Mouse (Mus musculus) CH12.LX (cell line): ENCODE measurements at regions not wholly inside any gene's neighbourhood (a gene's known extent, or its start where the extent isn't known, plus 50 kb on each side); places are given as distances from the start of the nearest gene placed in this dataset.

Experiments used
- DNase-seq: peaks from one replicate; pipeline ENCODE4 v3.0.0-alpha.2; 2013; ENCODE audit errors: extremely low read depth
- H3K27ac ChIP-seq: 2 replicates; pipeline ENCODE4 v1.5.1; 2012; ENCODE audit warnings: low read depth, mild to moderate bottlenecking, control low read depth, moderate library complexity; ENCODE audit not compliant: insufficient read depth
- H3K27me3 ChIP-seq: replicated peaks from 2 replicates; pipeline ENCODE3; 2012; ENCODE audit warnings: inconsistent platforms
- H3K36me3 ChIP-seq, 2 experiments: replicated peaks in 1 of 2; 2 replicates each; pipeline versions ENCODE3 to v1.6.1; 2012; ENCODE audit warnings: inconsistent platforms in 1 of 2, low read length in 1 of 2, mild to moderate bottlenecking in 1 of 2, mixed read lengths in 1 of 2, moderate library complexity in 1 of 2; ENCODE audit not compliant: control insufficient read depth in 1 of 2, insufficient read depth in 1 of 2
- H3K4me1 ChIP-seq, 2 experiments: 2 replicates each; pipeline ENCODE4 v1.6.1; 2012; ENCODE audit warnings: inconsistent platforms in 1 of 2, moderate library complexity in 1 of 2; ENCODE audit not compliant: insufficient read depth in 2 of 2, control insufficient read depth in 1 of 2
- H3K4me2 ChIP-seq: 2 replicates; pipeline ENCODE4 v1.6.1; 2012; ENCODE audit warnings: low read depth, mild to moderate bottlenecking, control low read depth; ENCODE audit not compliant: poor library complexity, insufficient read depth, severe bottlenecking
- H3K4me3 ChIP-seq, 3 experiments: fragments of 150-350 bp in 1 of 3; sonication (generic) in 1 of 3; replicated peaks in 1 of 3; 2 replicates each; pipeline versions ENCODE3 to v1.5.1; 2011 to 2012; ENCODE audit warnings: low read depth in 2 of 3, low read length in 2 of 3, mild to moderate bottlenecking in 2 of 3, moderate library complexity in 2 of 3, control low read depth in 1 of 3, improper control_type of control experiment in 1 of 3, inconsistent platforms in 1 of 3, mixed read lengths in 1 of 3; ENCODE audit not compliant: poor library complexity in 1 of 3
- H3K79me2 ChIP-seq: replicated peaks from 2 replicates; pipeline ENCODE4 v1.6.1; 2012; ENCODE audit warnings: mild to moderate bottlenecking, moderate library complexity; ENCODE audit not compliant: control insufficient read depth, poor library complexity, insufficient read depth, severe bottlenecking; ENCODE audit errors: extremely low read depth
- H3K9ac ChIP-seq: 2 replicates; pipeline ENCODE4 v1.6.1; 2012; ENCODE audit warnings: low read depth, mild to moderate bottlenecking, control low read depth, moderate library complexity; ENCODE audit not compliant: insufficient read depth
- H3K9me3 ChIP-seq: replicated peaks from 2 replicates; pipeline ENCODE3; 2012; ENCODE audit warnings: low read length, inconsistent platforms, mixed read lengths
- BHLHE40 ChIP-seq: IDR thresholded peaks from 2 replicates; pipeline ENCODE4 v1.6.1; 2011; ENCODE audit warnings: mild to moderate bottlenecking, low read depth, low read length, improper control_type of control experiment
- CHD2 ChIP-seq: IDR thresholded peaks from 2 replicates; pipeline ENCODE4 v1.6.1; 2011; ENCODE audit warnings: low read length, improper control_type of control experiment
- E2F4 ChIP-seq: IDR thresholded peaks from 2 replicates; pipeline ENCODE4 v1.6.1; 2011; ENCODE audit warnings: low read depth, low read length, improper control_type of control experiment; ENCODE audit not compliant: insufficient replicate concordance
- ELF1 ChIP-seq: IDR thresholded peaks from 2 replicates; pipeline ENCODE4 v1.6.1; 2014; ENCODE audit warnings: low read depth, mild to moderate bottlenecking, inconsistent platforms, low read length, improper control_type of control experiment
- ETS1 ChIP-seq: conservative IDR thresholded peaks from 2 replicates; pipeline ENCODE4 v1.6.1; 2012; ENCODE audit warnings: low read depth, mild to moderate bottlenecking, inconsistent platforms, low read length, improper control_type of control experiment, moderate library complexity
- IRF4 ChIP-seq: IDR thresholded peaks from 2 replicates; pipeline ENCODE4 v1.6.1; 2014; ENCODE audit warnings: low read depth, mild to moderate bottlenecking, inconsistent platforms, low read length, improper control_type of control experiment
- JUN ChIP-seq: IDR thresholded peaks from 2 replicates; pipeline ENCODE4 v1.6.1; 2011; ENCODE audit warnings: low read depth, mild to moderate bottlenecking, low read length, improper control_type of control experiment, moderate library complexity; ENCODE audit not compliant: insufficient read depth
- JUND ChIP-seq: conservative IDR thresholded peaks from 2 replicates; pipeline ENCODE4 v1.6.1; 2011; ENCODE audit warnings: low read depth, low read length, improper control_type of control experiment
- KAT2A ChIP-seq: IDR thresholded peaks from 2 replicates; pipeline ENCODE4 v1.6.1; 2012; ENCODE audit warnings: low read length, improper control_type of control experiment, inconsistent platforms; ENCODE audit not compliant: insufficient replicate concordance
- MAFK ChIP-seq: IDR thresholded peaks from 2 replicates; pipeline ENCODE4 v1.6.1; 2011; ENCODE audit warnings: low read length, improper control_type of control experiment; ENCODE audit not compliant: insufficient replicate concordance
- MAX ChIP-seq: IDR thresholded peaks from 2 replicates; pipeline ENCODE4 v1.6.1; 2011; ENCODE audit warnings: low read length, improper control_type of control experiment
- POLR2AphosphoS2 ChIP-seq: IDR thresholded peaks from 2 replicates; pipeline ENCODE4 v1.6.1; 2011; ENCODE audit warnings: low read depth, low read length, improper control_type of control experiment
- RAD21 ChIP-seq: IDR thresholded peaks from 2 replicates; pipeline ENCODE4 v1.6.1; 2011; ENCODE audit warnings: low read depth, mild to moderate bottlenecking, low read length, improper control_type of control experiment, moderate library complexity
- RCOR1 ChIP-seq: conservative IDR thresholded peaks from 2 replicates; pipeline ENCODE4 v1.6.1; 2012; ENCODE audit warnings: low read depth, mild to moderate bottlenecking, inconsistent platforms, low read length, improper control_type of control experiment
- TBP ChIP-seq: conservative IDR thresholded peaks from 2 replicates; pipeline ENCODE4 v1.6.1; 2011; ENCODE audit warnings: low read depth, low read length, improper control_type of control experiment
- TCF12 ChIP-seq: IDR thresholded peaks from 2 replicates; pipeline ENCODE4 v1.6.1; 2014; ENCODE audit warnings: low read depth, mild to moderate bottlenecking, inconsistent platforms, low read length, improper control_type of control experiment
- UBTF ChIP-seq: IDR thresholded peaks from 2 replicates; pipeline ENCODE4 v1.6.1; 2012; ENCODE audit warnings: low read depth, mild to moderate bottlenecking, inconsistent platforms, low read length, improper control_type of control experiment, moderate library complexity
- USF1 ChIP-seq: IDR thresholded peaks from 2 replicates; pipeline ENCODE4 v1.6.1; 2014; ENCODE audit warnings: low read depth, mild to moderate bottlenecking, inconsistent platforms, low read length, improper control_type of control experiment
- USF2 ChIP-seq: conservative IDR thresholded peaks from 2 replicates; pipeline ENCODE4 v1.6.1; 2011; ENCODE audit warnings: low read depth, low read length, improper control_type of control experiment
- ZC3H11A ChIP-seq: IDR thresholded peaks from 2 replicates; pipeline ENCODE4 v1.6.1; 2012; ENCODE audit warnings: low read depth, mild to moderate bottlenecking, inconsistent platforms, low read length, improper control_type of control experiment
- ZKSCAN1 ChIP-seq: IDR thresholded peaks from 2 replicates; pipeline ENCODE4 v1.6.1; 2012; ENCODE audit warnings: low read depth, inconsistent platforms, low read length, improper control_type of control experiment, borderline replicate concordance
- ZNF384 ChIP-seq: IDR thresholded peaks from 2 replicates; pipeline ENCODE4 v1.6.1; 2012; ENCODE audit warnings: low read depth, low read length, improper control_type of control experiment, inconsistent platforms
- dilution Hi-C: fragments of 300-500 bp; cut with MboI; formaldehyde crosslinking; loops from 2 replicates; pipeline ENCODE4 v1.14.3; 2020; ENCODE audit warnings: low sequenced_read_pairs; ENCODE audit not compliant: extremely low pct_unique_long_range_greater_than_20kb, extremely low pct_ligation_motif_present
- in situ Hi-C: fragments of 300-500 bp; cut with MboI; formaldehyde crosslinking; loops from 3 replicates; pipeline ENCODE4 v1.14.3; 2019; ENCODE audit warnings: low sequenced_read_pairs, low pct_ligation_motif_present, low pct_unique_long_range_greater_than_20kb, mixed read lengths

DNA sequence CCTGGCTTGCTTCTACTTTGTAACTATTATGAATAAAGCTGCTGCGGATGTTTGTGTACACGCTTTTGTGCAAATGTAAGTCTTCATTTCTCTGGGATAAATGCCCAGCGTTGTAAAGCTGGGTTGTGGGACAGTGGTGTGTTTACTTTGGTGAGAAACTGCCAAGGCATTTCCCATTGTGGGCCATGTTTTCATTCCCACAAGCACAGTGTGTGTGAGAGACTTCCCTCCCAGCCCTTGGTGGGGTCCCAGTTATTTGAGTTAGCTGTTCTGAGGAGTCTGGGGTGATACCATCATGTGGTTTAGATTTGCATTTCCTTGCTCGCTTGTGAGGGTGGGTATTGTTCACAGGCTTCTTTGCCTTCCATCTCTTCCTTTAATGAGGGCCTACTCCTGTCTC, 109.9 kb downstream of the Pmp22 start:
- TF ChIP-seq TCF12: no peak
- no peak for TF ChIP-seq UBTF
- TF ChIP-seq ZC3H11A: no peak
- no peak for TF ChIP-seq JUND
- TF ChIP-seq ELF1: no peak
- TF ChIP-seq CHD2: no peak
- no peak for TF ChIP-seq ZKSCAN1
- TF ChIP-seq RCOR1: no peak
- TF ChIP-seq JUN: no peak
- no peak for TF ChIP-seq TBP
- no peak for TF ChIP-seq RAD21
- Histone ChIP-seq H3K9me3 (peaks cover 2% of the 10 kb centered on the region), H3K79me2 (no peaks in the 10 kb centered on the region), H3K27ac (no peak overlapping the region), H3K27me3 (no peaks in the 10 kb centered on the region), H3K9ac (no peak overlapping the region), H3K36me3 (no peaks in the 10 kb centered on the region), H3K4me2 (no peak overlapping the region), H3K4me1 (peaks cover 0 to 2% of the 10 kb centered on the region in 2 experiments; a peak in 1 of 4 replicates), H3K4me3 (no peak overlapping the region)
- dilution Hi-C loops (no loop called here), in situ Hi-C loops (no loop called here)
- DNase-seq: no peak

DNA sequence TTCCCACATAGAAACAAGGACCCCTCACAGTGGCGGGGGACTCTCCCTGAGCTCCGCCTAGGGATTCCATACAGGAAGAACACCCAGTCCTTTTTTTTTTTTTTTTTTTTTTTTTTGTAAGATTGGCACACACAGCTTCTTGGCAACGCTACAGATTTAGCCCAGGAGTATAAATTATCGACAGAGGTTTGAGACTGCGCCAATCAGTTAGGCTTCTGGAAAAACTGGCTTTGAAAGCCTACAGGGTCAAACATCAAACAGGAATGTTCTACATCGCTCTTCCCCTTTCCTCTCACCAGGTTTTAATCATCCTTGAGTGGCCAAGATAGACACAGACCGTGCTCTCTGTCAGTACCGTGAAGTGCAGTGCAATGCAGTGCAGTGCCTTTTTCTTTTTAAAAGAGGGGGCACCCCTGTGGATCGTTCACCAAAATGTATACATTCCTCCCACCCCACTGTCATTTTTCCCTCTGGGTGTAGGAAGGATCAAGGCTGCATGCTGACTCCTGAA, 115.2 kb downstream of the Pmp22 start:
- H3K79me2 ChIP-seq: no peaks in the 10 kb centered on the region
- DNase-seq: no peak
- H3K4me1 ChIP-seq: no peaks in the 10 kb centered on the region
- no peak overlapping the region for H3K9ac ChIP-seq
- no peaks in the 10 kb centered on the region for H3K27me3 ChIP-seq
- H3K4me3 ChIP-seq: no peak overlapping the region
- dilution Hi-C loops: no loop called here
- no peak for TF ChIP-seq ETS1
- no peak for TF ChIP-seq POLR2AphosphoS2
- TF ChIP-seq ZC3H11A: no peak
- TF ChIP-seq USF2: no peak
- no peak for TF ChIP-seq IRF4
- no peak for TF ChIP-seq MAFK
- no peak for TF ChIP-seq E2F4
- TF ChIP-seq TCF12: no peak
- no peak for TF ChIP-seq USF1
- TF ChIP-seq KAT2A: no peak
- no peak for TF ChIP-seq CHD2
- no peak for TF ChIP-seq RAD21
- no peak for TF ChIP-seq BHLHE40
- TF ChIP-seq ZNF384: no peak
- no peak for TF ChIP-seq MAX
- TF ChIP-seq, all 38 proteins: peak for 0
- Histone ChIP-seq H3K36me3 (no peaks in the 10 kb centered on the region), H3K4me2 (no peak overlapping the region), H3K27ac (no peak overlapping the region), H3K9me3 (peaks cover 2% of the 10 kb centered on the region)
- in situ Hi-C loops: no loop called here
